Mouse (Mus musculus) layer of hippocampus, adult 2 months (tissue): ENCODE data around the gene Ier5. TPM values are rescaled to one million over a fixed set of nuclear protein-coding genes. Genes with fewer than 3 reads are reported as not detected.

Source experiments
- DNase-seq, 2 experiments: peaks; one replicate each; pipeline ENCODE4 v3.0.0; 2022; ENCODE audit warnings: low spot score in 2 of 2
- H3K27ac ChIP-seq: fragments of 200-600 bp; 2 replicates; pipeline ENCODE4 v1.8.1; 2022
- H3K4me3 ChIP-seq: fragments of 200-600 bp; 2 replicates; pipeline ENCODE4 v1.8.1; 2022; ENCODE audit warnings: mild to moderate bottlenecking
- CTCF ChIP-seq: fragments of 200-600 bp; conservative IDR thresholded peaks from 2 replicates; pipeline ENCODE4 v1.8.1; 2022; ENCODE audit warnings: antibody characterized with exemption, mild to moderate bottlenecking, moderate library complexity
- total RNA-seq, 2 experiments: library from RNA; stranded (reverse); gene quantifications; 2 replicates each; pipeline ENCODE4 v1.2.3; 2021

Gene Ier5
- total RNA-seq, 2 experiments from 2014 or later: 26.5 to 28.1 TPM

GRCm38 (mm10) chr1:155054366-155054965, 45.0 kb downstream of the Ier5 start:
- no peak overlapping the region for H3K4me3 ChIP-seq
- DNase-seq: no peak
- no peak for TF ChIP-seq CTCF
- H3K27ac ChIP-seq: no peak overlapping the region

DNA sequence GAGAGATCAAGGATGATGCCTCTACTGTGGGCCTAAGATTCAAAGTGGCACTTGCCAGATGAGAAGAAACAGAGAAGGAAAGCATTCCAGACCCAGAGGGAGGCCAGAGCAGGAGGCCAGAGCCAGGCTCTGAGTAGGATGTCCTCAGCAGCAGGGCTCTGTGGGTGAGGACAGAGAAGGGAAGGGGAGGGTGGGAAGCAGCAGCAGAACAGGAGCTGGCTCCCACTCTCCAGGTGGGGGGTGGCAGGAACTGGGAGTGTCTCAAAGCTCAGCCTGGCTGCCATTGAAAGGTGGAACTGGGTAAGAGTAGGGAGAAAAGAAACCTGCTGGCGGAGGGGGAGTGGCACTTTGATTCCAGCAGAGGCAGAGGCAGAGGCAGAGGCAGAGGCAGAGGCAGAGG, 46.1 kb downstream of the Ier5 start:
- peak overlapping the region; percentile 32; the same call in 1 of the 2 replicates for H3K27ac ChIP-seq
- DNase-seq: no peak
- no peak overlapping the region for H3K4me3 ChIP-seq
- no peak for TF ChIP-seq CTCF

DNA sequence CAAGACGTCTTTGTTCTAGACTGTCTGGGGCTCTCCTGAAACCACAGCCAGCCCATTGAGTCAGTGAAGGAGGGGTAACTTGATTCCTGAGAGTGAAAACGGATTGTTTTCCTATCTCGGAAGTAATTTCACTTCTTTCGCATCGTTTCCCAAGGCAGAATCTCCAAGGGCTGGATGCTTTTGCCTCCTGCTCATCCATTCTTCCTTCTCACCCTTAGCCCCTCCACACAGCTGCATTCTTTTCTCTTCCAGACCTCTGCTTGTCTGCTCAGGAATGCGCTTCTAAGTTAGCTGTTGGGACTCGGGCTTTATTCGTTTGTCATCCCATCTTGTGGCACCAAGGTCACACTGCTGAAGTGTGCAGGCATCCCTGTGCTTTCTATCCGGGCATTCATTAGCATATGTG, 46.7 kb downstream of the Ier5 start:
- DNase-seq: no peak
- Histone ChIP-seq H3K4me3 (no peak overlapping the region), H3K27ac (peak overlapping the region; percentile 32; the same call in 1 of the 2 replicates)
- no peak for TF ChIP-seq CTCF

DNA sequence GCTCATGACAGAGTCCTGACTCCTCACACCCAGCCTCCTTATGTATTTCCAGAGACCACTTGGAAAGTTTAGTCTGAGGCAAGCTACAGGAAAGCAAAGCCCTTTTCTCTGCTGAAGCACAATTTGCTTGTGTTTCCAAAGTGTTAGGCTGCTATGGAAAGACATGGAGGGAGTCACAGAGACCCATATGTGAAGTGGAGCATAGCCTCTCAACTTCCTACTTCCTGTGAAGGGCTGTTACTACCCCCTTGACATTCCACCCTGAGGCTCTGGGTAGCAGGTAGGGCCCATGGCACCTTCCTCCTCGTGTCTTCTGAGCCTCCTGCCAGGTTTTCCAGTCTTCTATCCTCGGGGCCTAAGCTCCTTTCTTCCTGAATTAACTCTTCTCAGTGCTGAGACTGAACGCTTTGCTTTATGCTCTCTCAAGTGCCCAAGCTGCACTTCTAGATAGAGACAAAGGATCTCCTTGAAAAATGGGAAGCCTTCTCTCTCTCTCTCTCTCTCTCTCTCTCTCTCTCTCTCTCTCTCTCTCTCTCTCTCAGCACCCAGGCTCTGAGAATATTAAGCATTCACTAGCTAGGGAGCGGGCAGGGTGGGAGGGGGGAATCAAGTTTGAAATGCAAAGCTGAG, 47.2 kb downstream of the Ier5 start:
- Histone ChIP-seq H3K27ac (peak overlapping the region; percentile 78), H3K4me3 (no peak overlapping the region)
- DNase-seq: no peak
- TF ChIP-seq CTCF: no peak

DNA sequence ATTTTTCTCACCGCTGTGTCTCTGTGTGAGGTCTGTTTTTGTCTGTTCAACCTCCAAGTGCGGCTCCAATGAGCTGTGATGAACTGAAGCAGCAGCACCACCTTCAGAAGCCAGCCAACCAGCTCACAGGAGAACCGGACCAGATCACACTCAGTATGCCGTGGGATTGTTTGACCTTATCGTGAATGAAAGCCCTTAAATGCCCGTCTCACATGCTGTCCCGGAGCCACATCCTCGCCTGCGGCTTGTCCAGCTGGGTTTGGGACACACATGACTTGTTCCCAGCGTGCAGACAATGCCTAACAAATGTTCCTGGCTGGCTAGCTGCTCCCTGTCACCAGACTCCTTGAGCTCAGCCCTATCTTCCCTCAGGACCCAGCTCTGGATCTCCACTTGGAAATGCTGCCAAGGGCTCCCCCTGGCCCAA, 47.7 kb downstream of the Ier5 start:
- DNase-seq: no peak
- Histone ChIP-seq H3K4me3 (no peak overlapping the region), H3K27ac (peak overlapping the region; percentile 78)
- TF ChIP-seq CTCF: no peak

- peak overlapping the region; percentile 78 for H3K27ac ChIP-seq
- no peak for TF ChIP-seq CTCF
- no peak overlapping the region for H3K4me3 ChIP-seq
- peak; percentile 35 to 36 for DNase-seq
Measured at GRCm38 (mm10) chr1:155050897-155051592, 48.4 kb downstream of the Ier5 start.

DNA sequence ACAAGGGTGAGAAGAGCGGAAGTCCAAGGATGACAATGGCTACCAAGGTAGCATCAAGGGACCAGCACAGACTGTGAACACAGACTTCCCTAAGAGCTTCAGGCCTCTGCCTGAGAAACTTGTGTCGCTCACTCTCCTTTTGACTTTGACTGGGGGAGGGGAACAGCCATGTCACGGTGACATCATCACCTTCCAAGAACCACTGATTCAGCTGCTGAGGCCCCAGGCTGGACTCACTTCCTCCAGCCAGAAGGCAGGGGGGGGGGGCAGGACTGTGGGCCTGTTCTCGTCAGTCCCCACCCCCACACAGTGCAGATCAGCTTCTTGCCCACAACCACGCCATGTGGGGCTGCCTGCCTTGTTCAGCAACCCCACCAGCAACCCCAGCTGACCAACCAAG, 49.3 kb downstream of the Ier5 start:
- H3K27ac ChIP-seq: peak overlapping the region; percentile 78
- DNase-seq: peak in 1 of 2 experiments; percentile 36
- no peak overlapping the region for H3K4me3 ChIP-seq
- no peak for TF ChIP-seq CTCF

- peak; percentile 99 for TF ChIP-seq CTCF
- Histone ChIP-seq H3K4me3 (no peak overlapping the region), H3K27ac (no peak overlapping the region)
- peak; percentile 90 to 97 for DNase-seq
Measured at GRCm38 (mm10) chr1:155048947-155049346, 50.5 kb downstream of the Ier5 start.

Other genes with a start within 250 kb of the Ier5 start
- 100 to 1,000 TPM; 227 to 237 TPM for gene Cacna1e, start 215.1 kb downstream of the Ier5 start, total RNA-seq
- gene Mr1, start 47.2 kb upstream of the Ier5 start, total RNA-seq: 1 to 10 TPM; 3.2 to 3.3 TPM
- gene Stx6, start 59.1 kb upstream of the Ier5 start, total RNA-seq: 100 to 1,000 TPM; 124 to 129 TPM
- 1 to 10 TPM; 7.9 to 8.2 TPM for gene BC034090, start 144.8 kb upstream of the Ier5 start, total RNA-seq